Mouse (Mus musculus): ENCODE measurements at regions not wholly inside any gene's neighbourhood (a gene's known extent, or its start where the extent isn't known, plus 50 kb on each side); places are given as distances from the start of the nearest gene placed in this dataset.

DNA sequence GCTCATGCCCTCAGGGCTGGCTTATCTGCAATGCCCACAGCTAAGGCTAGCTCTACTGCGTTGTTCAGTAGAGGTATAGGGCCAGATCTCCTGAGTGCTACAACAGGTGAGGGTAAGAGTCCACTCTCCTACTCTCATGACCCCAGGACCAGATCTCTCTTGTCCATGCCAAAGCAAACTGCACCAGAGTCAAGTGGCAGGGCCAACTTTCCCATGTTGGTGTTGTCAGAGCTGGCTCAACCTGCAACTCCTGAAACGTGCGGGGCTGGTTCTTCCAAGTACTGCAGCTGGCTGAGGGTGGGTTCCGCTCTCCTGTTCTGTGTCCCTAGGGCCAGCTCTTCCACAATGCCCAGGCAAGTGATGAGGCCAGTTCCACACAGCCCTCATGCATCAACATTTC is 61.5 kb upstream of the Fxr1 start:
- DNase-seq (ENCODE audit: low spot score, missing footprints) = no peak
- H3K27me3 ChIP-seq (ENCODE audit: control insufficient read depth, insufficient read depth, low read length) = peaks cover 8% of the 10 kb centered on the region; the same call in 1 of the 2 replicates
- no peaks in the 10 kb centered on the region for H3K36me3 ChIP-seq (ENCODE audit: control insufficient read depth, insufficient read depth, low read length)
- peaks cover 9% of the 10 kb centered on the region for H3K4me1 ChIP-seq (ENCODE audit: control insufficient read depth, insufficient read depth, low read length)
- H3K9ac ChIP-seq (ENCODE audit: low read length) = no peak overlapping the region
- no peak overlapping the region for H3K27ac ChIP-seq (ENCODE audit: low read depth, low read length)
- ATAC-seq (ENCODE audit: low FRiP score) = no peak
- WGBS = 90% methylated on average over 4 of the region's 4 CpGs
- H3K9me3 ChIP-seq (ENCODE audit: control insufficient read depth, low read length) = no peaks in the 10 kb centered on the region
- H3K4me3 ChIP-seq (ENCODE audit: low read depth, low read length) = no peak overlapping the region
- H3K4me2 ChIP-seq = no peak overlapping the region

DNA sequence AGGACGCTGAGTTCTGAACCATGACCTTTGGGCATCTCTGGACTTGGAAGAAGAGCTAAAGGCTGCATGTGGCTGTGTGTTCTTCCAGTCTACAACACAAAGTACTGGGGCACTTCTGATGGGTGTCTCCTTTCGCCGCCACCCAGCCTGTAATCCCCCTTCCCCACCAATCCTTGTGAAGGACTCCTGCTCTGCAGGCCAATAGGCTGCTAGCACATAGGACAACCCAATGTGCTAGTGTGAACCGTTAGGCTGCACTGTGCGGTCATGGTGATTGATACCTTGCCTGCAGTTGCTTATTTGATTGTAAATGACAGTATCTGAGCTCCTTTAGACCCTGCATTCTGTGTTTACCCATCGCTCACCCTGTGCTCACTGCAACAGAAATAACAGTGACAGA is 59.5 kb upstream of the Fxr1 start:
- peaks cover 5% of the 10 kb centered on the region for H3K4me1 ChIP-seq (ENCODE audit: control insufficient read depth, insufficient read depth, low read length)
- H3K27me3 ChIP-seq (ENCODE audit: control insufficient read depth, insufficient read depth, low read length) = peaks cover 6% of the 10 kb centered on the region; the same call in 1 of the 2 replicates
- WGBS = 60% methylated on average over 6 of the region's 6 CpGs
- ATAC-seq (ENCODE audit: low FRiP score) (no peak), DNase-seq (ENCODE audit: low spot score, missing footprints) (no peak)
- no peak overlapping the region for H3K27ac ChIP-seq (ENCODE audit: low read depth, low read length)
- no peak overlapping the region for H3K4me2 ChIP-seq
- no peaks in the 10 kb centered on the region for H3K9me3 ChIP-seq (ENCODE audit: control insufficient read depth, low read length)
- H3K9ac ChIP-seq (ENCODE audit: low read length) = no peak overlapping the region
- no peak overlapping the region for H3K4me3 ChIP-seq (ENCODE audit: low read depth, low read length)
- no peaks in the 10 kb centered on the region for H3K36me3 ChIP-seq (ENCODE audit: control insufficient read depth, insufficient read depth, low read length)

DNA sequence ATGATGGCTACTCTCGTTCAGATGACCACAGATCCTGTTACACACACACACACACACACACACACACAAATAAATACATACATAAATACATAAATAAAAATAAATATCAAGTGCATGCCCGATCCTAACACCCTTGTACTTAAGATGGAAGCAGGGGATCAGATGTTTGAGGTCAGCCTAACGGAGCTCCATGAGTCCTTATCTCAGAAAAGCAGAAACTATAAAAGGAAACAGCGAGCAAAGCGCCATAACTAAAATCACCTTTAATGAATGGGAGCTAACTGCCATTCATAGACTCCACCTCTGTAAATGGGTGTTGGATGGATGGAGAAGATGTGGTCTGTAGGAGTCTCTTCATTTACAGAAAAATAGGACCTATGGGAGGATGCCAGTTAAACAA is 56.8 kb upstream of the Fxr1 start:
- ATAC-seq (ENCODE audit: low FRiP score) (no peak), DNase-seq (ENCODE audit: low spot score, missing footprints) (no peak)
- Histone ChIP-seq H3K27me3 (ENCODE audit: control insufficient read depth, insufficient read depth, low read length) (no peaks in the 10 kb centered on the region), H3K27ac (ENCODE audit: low read depth, low read length) (no peak overlapping the region), H3K4me1 (ENCODE audit: control insufficient read depth, insufficient read depth, low read length) (no peaks in the 10 kb centered on the region; the same call in 1 of the 2 replicates), H3K4me3 (ENCODE audit: low read depth, low read length) (no peak overlapping the region), H3K36me3 (ENCODE audit: control insufficient read depth, insufficient read depth, low read length) (no peaks in the 10 kb centered on the region), H3K9me3 (ENCODE audit: control insufficient read depth, low read length) (no peaks in the 10 kb centered on the region), H3K9ac (ENCODE audit: low read length) (no peak overlapping the region), H3K4me2 (no peak overlapping the region)
- 90% methylated on average over 5 of the region's 5 CpGs for WGBS

DNA sequence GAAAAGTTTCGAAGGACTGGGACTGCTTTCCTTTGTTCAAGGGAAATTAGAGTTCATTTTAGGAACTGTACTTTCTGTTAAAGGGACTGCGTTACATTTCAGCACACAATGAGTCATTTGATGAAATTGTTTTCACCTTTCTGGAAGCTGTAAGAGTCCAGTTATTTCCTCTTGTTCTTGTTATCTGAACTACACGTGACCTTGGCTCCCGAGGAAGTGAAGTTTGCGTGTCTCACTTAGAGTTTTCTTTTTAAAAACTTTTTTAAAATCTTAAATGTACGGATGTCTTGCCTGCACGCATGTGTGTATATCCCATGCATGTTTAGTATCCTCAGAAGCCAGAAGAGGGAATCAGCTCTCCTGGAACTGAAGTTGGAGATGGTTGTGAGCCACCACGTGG is 52.6 kb upstream of the Fxr1 start:
- Histone ChIP-seq H3K27me3 (ENCODE audit: control insufficient read depth, insufficient read depth, low read length) (no peaks in the 10 kb centered on the region), H3K4me2 (no peak overlapping the region), H3K9me3 (ENCODE audit: control insufficient read depth, low read length) (no peaks in the 10 kb centered on the region), H3K4me1 (ENCODE audit: control insufficient read depth, insufficient read depth, low read length) (no peaks in the 10 kb centered on the region), H3K27ac (ENCODE audit: low read depth, low read length) (no peak overlapping the region), H3K4me3 (ENCODE audit: low read depth, low read length) (no peak overlapping the region), H3K9ac (ENCODE audit: low read length) (no peak overlapping the region), H3K36me3 (ENCODE audit: control insufficient read depth, insufficient read depth, low read length) (no peaks in the 10 kb centered on the region)
- no peak for DNase-seq (ENCODE audit: low spot score, missing footprints)
- 90% methylated on average over 8 of the region's 8 CpGs for WGBS
- ATAC-seq (ENCODE audit: low FRiP score) = no peak
